Mouse (Mus musculus) right cerebral cortex, postnatal 36 days (tissue): Measurements from ENCODE around the gene Aida.
A peak's percentile ranks its signal among the peaks of the same experiment; 100 is the strongest.
"Not testable (repeated sequence)": the region's sequence is repeated elsewhere in the genome, so short reads cannot be mapped to it uniquely, and the experiment has no call there.

Experiments
- DNase-seq, 2 experiments: peaks; one replicate each; pipeline ENCODE4 v3.0.0; 2022; ENCODE audit warnings: low spot score in 2 of 2, mixed read lengths in 1 of 2

Aida gene

GRCm38 (mm10) chr1:183320708-183321107 is 24.3 kb downstream of the Aida start:
- no peak for DNase-seq

GRCm38 (mm10) chr1:183322496-183322895 is 26.1 kb downstream of the Aida start:
- not testable (repeated sequence) for DNase-seq

DNA sequence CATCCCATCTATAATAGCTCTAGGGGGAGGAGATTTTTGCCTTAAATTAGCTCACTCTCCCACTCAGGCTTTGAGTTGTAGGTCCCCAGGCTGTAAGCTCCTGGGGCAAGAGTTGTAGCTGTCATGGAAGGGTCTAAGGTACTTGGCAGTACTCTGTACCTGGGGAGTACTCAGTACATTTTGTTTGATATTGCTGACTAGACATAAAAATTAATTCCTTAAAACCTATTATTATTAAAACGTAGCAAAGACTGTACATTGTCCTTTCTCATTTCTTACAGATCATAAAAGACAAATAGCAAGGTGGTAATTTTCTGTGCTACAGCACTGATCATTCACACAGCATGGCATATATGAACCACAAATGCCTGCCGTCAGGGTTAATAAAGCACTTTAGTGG is 27.5 kb downstream of the Aida start:
- DNase-seq = no peak

DNA sequence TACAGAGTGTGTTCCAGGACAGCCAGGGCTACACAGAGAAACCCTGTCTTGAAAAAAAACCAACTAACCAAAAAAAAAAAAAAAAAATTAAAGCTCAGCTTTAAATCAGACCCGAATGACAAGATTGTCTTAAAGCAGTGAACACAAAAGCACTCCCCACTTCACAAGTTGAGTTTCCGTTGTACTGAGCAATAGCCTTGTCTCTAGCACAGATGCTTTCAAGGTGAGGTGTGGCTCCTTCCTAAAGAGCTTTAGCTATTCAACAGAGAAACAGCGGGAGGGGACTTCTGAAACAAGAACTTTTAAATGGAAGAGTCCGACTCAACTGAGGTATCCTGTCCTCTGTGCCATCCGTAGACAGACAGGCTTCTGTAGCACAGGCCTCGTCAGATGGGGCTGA is 28.0 kb downstream of the Aida start:
- DNase-seq = no peak

GRCm38 (mm10) chr1:183327171-183327570 is 30.8 kb downstream of the Aida start:
- no peak for DNase-seq

DNA sequence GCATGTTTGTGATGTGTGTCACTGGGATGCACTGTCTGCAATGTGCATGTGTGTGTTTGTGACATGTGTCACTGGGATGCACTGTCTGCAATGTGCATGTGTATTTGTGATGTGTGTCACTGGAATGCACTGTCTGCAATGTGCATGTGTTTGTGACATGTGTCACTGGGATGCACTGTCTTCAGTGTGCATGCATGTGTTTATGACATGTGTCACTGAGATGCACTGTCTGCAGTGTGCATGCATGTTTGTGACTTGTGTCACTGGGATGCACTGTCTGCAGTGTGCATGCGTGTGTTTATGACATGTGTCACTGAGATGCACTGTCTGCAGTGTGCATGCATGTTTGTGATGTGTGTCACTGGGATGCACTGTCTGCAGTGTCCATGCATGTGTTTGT is 46.5 kb downstream of the Aida start:
- DNase-seq = not testable (repeated sequence)

- peak; percentile 83 for DNase-seq
Measured at GRCm38 (mm10) chr1:183344886-183345816, 48.8 kb downstream of the Aida start.

- DNase-seq = no peak
Measured at GRCm38 (mm10) chr1:183345817-183346195, 49.4 kb downstream of the Aida start.

- peak in 1 of 2 experiments; percentile 36 for DNase-seq
Measured at GRCm38 (mm10) chr1:183349840-183350239, 53.5 kb downstream of the Aida start.

- no peak for DNase-seq
Measured at GRCm38 (mm10) chr1:183358901-183359300, 62.5 kb downstream of the Aida start.

DNA sequence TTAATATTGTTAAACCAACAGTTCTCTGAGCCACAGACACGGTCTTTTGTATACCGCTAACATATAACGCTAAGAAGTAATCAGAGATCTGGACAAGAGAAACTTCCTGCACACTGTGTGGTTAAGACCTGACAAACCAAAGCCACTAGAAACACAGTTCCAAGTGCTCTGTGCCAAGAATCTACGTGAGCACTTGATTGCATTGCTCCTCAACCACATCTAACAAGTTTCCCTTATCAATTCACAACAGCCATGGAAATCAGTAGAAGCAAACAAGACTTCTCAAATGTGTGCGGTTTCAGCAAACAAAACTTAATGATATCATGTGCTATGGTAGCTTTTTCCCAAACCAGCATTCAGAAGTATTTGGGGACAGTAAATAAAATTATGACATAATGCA is 65.9 kb downstream of the Aida start:
- DNase-seq = no peak

DNA sequence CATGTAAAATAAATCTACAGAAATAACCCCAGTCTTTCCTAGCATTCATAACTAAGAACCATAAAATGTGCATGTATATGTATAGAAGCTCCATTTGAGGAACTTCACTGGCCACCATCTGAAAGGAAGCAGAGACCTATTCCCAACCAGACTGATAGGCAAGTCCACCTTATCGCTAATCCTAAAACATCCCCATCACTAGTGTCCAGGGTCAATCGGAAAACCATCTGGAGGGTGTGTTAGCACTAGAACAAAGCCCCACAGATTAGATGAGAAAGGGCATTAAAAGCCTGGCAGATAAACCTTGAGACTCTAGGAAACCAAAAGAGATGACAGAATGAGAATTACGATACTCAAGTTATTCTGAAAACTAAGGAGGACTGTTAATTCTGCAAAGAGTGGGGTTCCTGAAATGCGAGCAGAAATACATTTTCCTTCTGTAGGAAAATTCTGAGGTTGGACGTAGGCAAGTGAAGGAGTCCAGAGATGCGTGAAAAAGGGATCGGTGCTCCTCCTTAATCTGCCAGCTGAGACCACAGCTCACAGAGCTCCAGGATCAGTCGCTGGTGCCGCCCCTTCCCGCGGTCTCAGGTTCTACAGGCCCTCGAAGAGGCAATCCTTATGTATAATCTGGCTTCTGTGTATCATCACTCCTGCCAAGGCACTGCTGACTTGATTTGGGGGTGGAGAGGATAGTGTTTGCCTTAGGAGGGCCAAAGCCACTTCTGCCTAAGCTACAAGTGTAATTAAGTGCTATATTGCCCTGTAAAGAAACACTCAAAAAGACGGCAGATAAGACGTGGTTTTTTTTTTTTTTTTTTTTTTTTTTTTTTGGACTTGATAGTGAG is 66.6 kb downstream of the Aida start:
- DNase-seq = no peak

DNA sequence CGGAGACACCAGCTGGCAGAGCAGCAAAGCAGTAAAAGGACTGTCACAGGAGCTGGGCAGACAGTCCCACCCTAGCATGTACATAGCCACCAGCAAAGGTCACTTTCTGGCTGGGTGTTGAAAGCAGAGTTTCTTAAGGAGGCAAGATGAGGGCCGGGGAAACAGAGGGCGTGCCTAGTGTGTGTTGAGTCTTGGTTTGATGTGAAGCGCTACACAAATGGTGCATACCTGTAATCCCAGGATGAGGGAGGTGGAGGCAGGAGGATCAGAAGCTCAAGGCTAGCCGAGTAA is 67.1 kb downstream of the Aida start:
- no peak for DNase-seq

DNA sequence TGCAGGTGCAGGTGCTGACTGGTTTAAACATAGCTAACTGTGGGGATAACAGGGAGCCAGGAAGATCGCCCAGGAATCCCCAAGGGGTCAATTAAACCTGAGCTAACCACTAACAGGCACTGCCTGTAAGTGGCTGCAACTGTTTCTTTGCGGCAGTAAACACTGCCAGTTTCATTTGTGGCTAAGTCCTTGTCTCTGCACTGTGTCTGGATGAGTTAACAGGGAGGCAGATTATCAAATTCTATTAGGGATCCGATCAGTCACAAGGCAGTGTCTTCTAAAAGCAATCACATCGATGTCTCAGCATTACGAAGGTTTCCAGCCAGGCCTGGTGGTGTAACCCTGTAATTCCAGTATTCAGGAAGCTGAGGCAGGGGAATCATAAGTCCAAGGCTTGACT is 70.0 kb downstream of the Aida start:
- no peak for DNase-seq

DNA sequence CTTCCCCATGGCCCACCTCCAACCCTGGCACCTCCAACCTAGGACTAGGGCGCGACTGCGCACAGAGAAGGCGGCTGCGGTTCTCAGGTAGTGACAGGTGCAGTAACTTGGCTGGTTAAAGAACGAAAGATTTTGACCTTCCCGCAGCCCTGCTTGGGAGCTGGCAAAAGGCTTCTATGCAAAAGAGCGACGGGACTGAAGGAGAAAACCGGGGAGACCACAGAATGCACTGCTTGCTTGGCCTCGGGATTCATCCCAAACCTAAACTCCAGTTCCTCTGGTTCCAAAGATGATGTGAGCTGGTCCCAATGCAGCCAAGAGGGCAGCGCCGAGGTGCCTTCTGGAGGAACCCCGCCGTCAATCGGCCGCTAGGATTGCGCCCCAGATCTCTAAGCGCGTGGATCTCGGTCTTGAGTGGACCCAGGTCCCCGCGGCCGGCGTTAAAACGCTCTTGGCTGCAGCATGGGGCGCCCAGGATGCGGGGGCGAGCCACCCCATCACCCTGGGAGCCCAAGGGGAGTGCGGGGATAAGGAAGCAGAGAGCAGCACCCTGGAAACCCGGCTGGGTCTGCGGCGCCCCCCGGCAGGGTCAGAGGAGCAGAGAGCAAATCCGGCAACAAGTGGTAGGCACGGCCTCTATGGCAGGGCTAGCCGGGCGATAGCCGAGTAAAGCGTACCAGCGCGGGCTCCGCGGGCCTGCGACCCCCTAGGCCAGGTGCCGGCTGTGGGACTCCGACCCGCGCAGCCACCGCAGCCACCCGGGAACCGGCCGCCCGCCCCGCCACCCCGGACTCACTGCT is 72.4 kb downstream of the Aida start:
- DNase-seq = peak; percentile 24 to 28

DNA sequence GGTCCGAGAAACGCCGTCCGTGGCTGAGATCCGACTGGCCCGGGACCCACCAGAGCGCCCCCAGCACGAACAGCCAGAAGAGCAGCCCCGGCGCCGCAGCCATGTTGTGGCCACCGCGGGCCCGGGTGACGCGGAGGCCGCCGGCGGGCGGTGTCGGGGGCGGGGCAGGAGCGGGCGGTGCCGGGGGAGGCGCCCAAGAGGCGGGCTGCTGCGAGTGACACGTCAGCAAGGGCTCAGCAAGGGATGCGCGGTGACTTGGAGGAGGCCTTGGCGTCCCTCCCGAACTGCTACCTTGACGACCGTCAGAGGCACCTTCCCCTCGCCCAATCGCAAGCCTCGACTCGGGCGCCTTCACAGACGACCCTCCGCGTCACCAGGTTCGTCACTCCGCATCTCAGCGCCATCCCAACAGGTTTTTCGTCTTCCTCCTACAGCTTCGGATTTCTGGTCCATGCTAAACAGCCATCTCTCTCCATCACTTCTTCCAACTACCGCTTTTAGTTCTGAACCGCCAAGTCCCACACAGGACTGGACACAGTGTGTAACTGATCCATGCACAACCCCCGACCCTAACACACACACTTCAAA is 73.1 kb downstream of the Aida start, which contains the start of gene Mia3:
Mia3 (minus strand) TSS at position 127 of the 588 bp plus-strand sequence.
- peak; percentile 98 for DNase-seq

DNA sequence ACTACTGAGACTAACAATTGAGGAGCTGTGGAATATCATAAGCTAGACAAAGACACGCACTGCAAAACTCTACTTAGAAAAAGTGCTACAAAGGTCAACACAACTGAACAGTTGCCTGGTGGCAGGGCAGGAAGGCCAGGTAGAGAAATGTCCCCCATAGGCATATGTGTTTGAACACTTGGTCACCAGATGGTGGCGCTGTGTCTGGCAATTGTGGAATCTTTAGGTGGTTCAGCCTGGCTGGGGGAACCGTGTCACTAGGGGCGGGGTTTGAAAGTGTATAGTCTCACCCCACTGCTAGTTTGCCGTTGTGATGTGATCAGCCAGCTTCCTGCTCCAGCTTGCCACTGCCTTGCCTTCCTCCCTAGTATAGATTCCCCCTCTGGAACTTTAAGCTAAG is 78.3 kb downstream of the Aida start:
- no peak for DNase-seq
